Mouse (Mus musculus) stomach, postnatal 0 days (tissue): ENCODE results near the gene Glmn.

ENCODE experiments used
- CTCF ChIP-seq: IDR thresholded peaks from 2 replicates; pipeline ENCODE4 v1.5.1; 2016; ENCODE audit warnings: antibody characterized with exemption, low read depth, mild to moderate bottlenecking, moderate library complexity
- EP300 ChIP-seq: optimal IDR thresholded peaks from 2 replicates; pipeline ENCODE3; 2016; ENCODE audit warnings: antibody characterized with exemption

GRCm38 (mm10) chr5:107541696-107542095, 56.0 kb downstream of the Glmn start:
- no peak for TF ChIP-seq CTCF
- no peak for TF ChIP-seq EP300
